Mouse (Mus musculus): ENCODE data around the gene Gprasp1. TPM values are rescaled to one million over a fixed set of nuclear protein-coding genes. Genes with fewer than 3 reads are reported as not detected.
"Not testable (repeated sequence)": the region's sequence is repeated elsewhere in the genome, so short reads cannot be mapped to it uniquely, and the experiment has no call there.

Gene Gprasp1
- polyA plus RNA-seq, 1 experiment: 20.3 TPM

DNA sequence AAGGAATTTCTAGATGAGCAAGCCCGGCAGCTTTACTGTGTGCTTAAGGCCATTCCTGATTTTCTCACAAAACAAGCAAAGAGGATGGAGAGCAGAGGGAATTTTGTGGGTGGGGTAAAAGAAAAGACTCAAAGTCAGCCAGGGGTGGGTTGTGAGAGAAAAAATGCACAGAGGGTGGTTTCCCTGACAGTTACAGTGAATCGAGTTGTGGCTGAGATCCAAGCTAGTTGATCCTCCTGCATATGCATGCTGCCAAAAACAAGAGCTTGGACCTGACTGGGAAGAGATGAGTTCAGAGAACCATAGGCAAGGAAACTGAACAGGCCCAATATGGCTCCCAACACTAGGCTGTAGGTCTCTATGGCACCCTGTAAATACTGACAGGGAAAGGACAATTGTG is 95.4 kb downstream of the Gprasp1 start:
- no peak for DNase-seq
- Histone ChIP-seq H3K4me1 (replicated peaks; ENCODE audit: control insufficient read depth, insufficient read depth, low read length) (peaks cover 5% of the 10 kb centered on the region; the same call in 1 of the 2 replicates), H3K36me3 (ENCODE audit: control insufficient read depth, insufficient read depth, low read length) (no peaks in the 10 kb centered on the region), H3K4me3 (ENCODE audit: control insufficient read depth, insufficient read depth, low read length) (no peak overlapping the region), H3K27ac (ENCODE audit: control insufficient read depth, insufficient read depth, low read length) (no peak overlapping the region), H3K27me3 (ENCODE audit: control insufficient read depth, insufficient read depth, low read length) (no peaks in the 10 kb centered on the region)
- TF ChIP-seq CTCF (IDR thresholded peaks at IDR 0.05; ENCODE audit: borderline replicate concordance, control insufficient read depth, extremely low read depth, insufficient read depth, low read length, poor library complexity) (no peak), POLR2A (IDR thresholded peaks at IDR 0.05; ENCODE audit: control insufficient read depth, extremely low read depth, insufficient read depth, low read length, poor library complexity) (no peak)
- WGBS: 80% methylated on average over 2 of the region's 2 CpGs

DNA sequence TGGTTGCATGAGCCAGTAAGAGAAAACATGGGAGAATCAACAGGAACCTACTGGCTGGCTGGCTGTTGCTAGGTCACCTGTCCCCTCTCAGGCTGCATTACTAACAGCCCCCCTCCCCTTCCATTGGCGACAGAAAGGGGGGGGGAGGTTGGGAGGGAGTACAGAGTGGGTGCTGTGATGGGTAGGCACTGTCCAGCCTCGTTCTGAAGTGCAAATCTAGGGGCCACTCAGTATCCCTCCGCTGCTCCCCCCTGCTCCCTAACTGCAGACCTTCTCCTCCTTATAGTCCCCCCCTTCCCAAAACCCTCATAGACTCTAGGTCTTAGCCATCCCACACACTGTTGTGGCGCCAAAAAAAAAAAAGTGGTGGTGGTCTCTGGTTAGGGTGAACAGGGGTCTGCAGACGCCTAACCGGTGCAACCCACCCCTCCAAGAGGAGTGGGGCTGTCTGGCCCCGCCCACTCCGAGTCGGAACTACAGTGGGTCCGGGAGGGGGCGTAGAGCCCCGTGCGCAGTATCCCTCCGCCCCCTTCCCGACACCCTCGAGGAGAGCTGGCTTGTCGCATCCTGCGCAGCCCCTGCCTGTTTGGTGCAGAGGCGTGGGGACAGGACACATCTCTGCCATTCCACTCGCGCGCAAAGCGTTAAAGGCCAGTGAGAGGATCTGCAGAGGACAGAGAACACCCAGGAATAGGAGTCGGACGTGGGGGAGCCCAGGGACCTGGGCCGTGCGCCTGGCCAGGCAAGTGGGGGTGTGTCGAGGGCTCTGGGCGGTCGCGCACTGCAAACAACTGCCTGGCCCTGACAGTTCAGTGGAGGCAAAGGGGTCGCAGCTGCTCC is 96.2 kb downstream of the Gprasp1 start, which contains the start of gene Gprasp2:
TSS of gene Gprasp2 (plus strand) at position 514 of the 840 bp plus-strand sequence.
- not testable (repeated sequence) for H3K4me1 ChIP-seq (replicated peaks; ENCODE audit: control insufficient read depth, insufficient read depth, low read length); H3K36me3 ChIP-seq (ENCODE audit: control insufficient read depth, insufficient read depth, low read length); H3K27ac ChIP-seq (ENCODE audit: control insufficient read depth, insufficient read depth, low read length); H3K27me3 ChIP-seq (ENCODE audit: control insufficient read depth, insufficient read depth, low read length)
- peak; percentile 45 for DNase-seq
- peak within 1 kb of the TSS; percentile 56 for H3K4me3 ChIP-seq (ENCODE audit: control insufficient read depth, insufficient read depth, low read length)
- WGBS: 3% methylated on average over 30 of the region's 32 CpGs

DNA sequence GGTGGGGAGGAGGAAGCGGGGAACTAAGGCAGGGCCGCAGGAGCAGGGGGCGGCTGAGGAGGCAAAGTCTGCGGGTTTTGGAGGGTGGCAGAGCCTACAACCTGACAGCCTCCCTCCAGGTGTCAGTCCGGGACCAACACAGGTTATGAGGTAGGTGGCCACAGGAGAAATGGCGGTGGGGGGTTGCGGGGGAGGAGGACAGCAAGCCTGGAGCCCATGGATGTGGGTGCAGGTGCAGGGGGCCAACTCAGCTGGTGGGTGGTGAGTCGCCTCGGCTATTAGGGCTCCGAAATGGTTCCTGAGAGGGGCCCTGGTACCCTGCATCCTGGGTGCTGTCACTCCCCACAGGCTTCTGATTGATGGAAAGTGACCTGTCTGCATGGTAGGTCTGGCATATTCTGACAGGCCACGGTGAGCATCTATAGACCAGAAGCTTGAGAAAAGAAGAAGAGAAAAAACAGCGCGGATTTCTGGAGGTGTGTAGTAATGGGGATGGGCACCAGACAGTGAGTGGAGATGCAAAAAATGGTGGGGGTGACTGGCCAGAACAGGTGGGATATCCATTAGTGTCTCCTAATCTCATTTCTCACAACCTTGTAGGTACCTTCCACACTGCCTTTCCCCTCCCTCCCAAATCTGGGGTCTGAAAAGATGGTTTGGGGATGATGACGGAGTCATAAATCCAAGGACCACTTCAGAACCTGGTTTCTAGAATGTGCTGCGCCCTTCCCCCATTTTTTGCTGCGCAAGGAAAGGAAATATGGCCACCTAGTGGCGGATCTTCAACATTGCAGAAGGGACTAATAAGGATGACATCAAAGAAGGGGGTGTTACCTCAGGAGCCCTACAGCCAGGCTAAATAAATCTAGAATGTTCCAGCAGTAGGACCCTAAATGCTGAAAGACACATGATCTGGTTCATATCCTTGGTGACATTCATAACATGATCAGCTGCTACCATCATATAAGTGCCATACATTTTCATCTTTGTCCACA is 97.2 kb downstream of the Gprasp1 start:
- not testable (repeated sequence) for H3K36me3 ChIP-seq (ENCODE audit: control insufficient read depth, insufficient read depth, low read length); H3K27me3 ChIP-seq (ENCODE audit: control insufficient read depth, insufficient read depth, low read length); H3K27ac ChIP-seq (ENCODE audit: control insufficient read depth, insufficient read depth, low read length); H3K4me1 ChIP-seq (replicated peaks; ENCODE audit: control insufficient read depth, insufficient read depth, low read length)
- WGBS: 4% methylated on average over 13 of the region's 17 CpGs
- H3K4me3 ChIP-seq (ENCODE audit: control insufficient read depth, insufficient read depth, low read length): peak overlapping the region; percentile 56
- peak; percentile 25 for DNase-seq

Other genes with a start within 250 kb of the Gprasp1 start
- not detected in 2 replicates for gene AV320801, start 248.1 kb upstream of the Gprasp1 start, polyA plus RNA-seq (2012; rRNA removed)
- gene Nxf7, start 144.0 kb upstream of the Gprasp1 start, polyA plus RNA-seq (2012; rRNA removed): 0.19 TPM in 1 of 2 replicates, not detected in the other
- not detected in 2 replicates for gene Prame, start 115.0 kb upstream of the Gprasp1 start, polyA plus RNA-seq (2012; rRNA removed)
- not detected in 2 replicates for gene Tcp11x2, start 48.9 kb upstream of the Gprasp1 start, polyA plus RNA-seq (2012; rRNA removed)
- not detected in 2 replicates for gene Tmsb15a, start 17.5 kb upstream of the Gprasp1 start, polyA plus RNA-seq (2012; rRNA removed)
- 2.0 and 2.1 TPM in 2 replicates for gene Armcx5, start within 50 bp of the Gprasp1 start, polyA plus RNA-seq (2012; rRNA removed)
- 11.5 and 14.6 TPM in 2 replicates for gene Bhlhb9, start 54.9 kb downstream of the Gprasp1 start, polyA plus RNA-seq (2012; rRNA removed)
- gene Gprasp2, start 96.3 kb downstream of the Gprasp1 start, polyA plus RNA-seq (2012; rRNA removed): 5.0 and 14.9 TPM in 2 replicates

Data from thymus, adult 2 months (tissue).